Mouse (Mus musculus): Measurements from ENCODE around the gene Specc1l.
"Not testable (repeated sequence)": the region's sequence is repeated elsewhere in the genome, so short reads cannot be mapped to it uniquely, and the experiment has no call there.

The Specc1l gene

GRCm38 (mm10) chr10:75320321-75320720 lies 108.4 kb downstream of the Specc1l start:
- no peak for DNase-seq

- DNase-seq: no peak
These were observed 111.1 kb downstream of the Specc1l start for GRCm38 (mm10) chr10:75322966-75323365.

GRCm38 (mm10) chr10:75323986-75324385 lies 112.1 kb downstream of the Specc1l start:
- DNase-seq: no peak

GRCm38 (mm10) chr10:75324391-75324790 lies 112.5 kb downstream of the Specc1l start:
- no peak for DNase-seq

GRCm38 (mm10) chr10:75325821-75326220 lies 113.9 kb downstream of the Specc1l start:
- no peak for DNase-seq

GRCm38 (mm10) chr10:75326553-75326952 lies 114.7 kb downstream of the Specc1l start:
- DNase-seq: no peak

- no peak for DNase-seq
These were observed 115.2 kb downstream of the Specc1l start for GRCm38 (mm10) chr10:75327081-75327480.

GRCm38 (mm10) chr10:75328201-75328704 lies 116.4 kb downstream of the Specc1l start:
- DNase-seq: no peak

- DNase-seq: no peak
These were observed 120.4 kb downstream of the Specc1l start for GRCm38 (mm10) chr10:75332268-75332667.

- DNase-seq: peak; percentile 23
These were observed 121.4 kb downstream of the Specc1l start for GRCm38 (mm10) chr10:75333176-75333776.

GRCm38 (mm10) chr10:75334175-75334574 lies 122.3 kb downstream of the Specc1l start:
- DNase-seq: no peak

GRCm38 (mm10) chr10:75335075-75335474 lies 123.2 kb downstream of the Specc1l start:
- DNase-seq: no peak

- no peak for DNase-seq
These were observed 125.4 kb downstream of the Specc1l start for GRCm38 (mm10) chr10:75337231-75337630.

- DNase-seq: no peak
These were observed 127.0 kb downstream of the Specc1l start for GRCm38 (mm10) chr10:75338852-75339251.

GRCm38 (mm10) chr10:75339377-75339776 lies 127.5 kb downstream of the Specc1l start:
- DNase-seq: no peak

- DNase-seq: no peak
These were observed 130.1 kb downstream of the Specc1l start for GRCm38 (mm10) chr10:75341936-75342335.

GRCm38 (mm10) chr10:75344563-75344962 lies 132.7 kb downstream of the Specc1l start:
- DNase-seq: not testable (repeated sequence)

- DNase-seq: no peak
These were observed 133.4 kb downstream of the Specc1l start for GRCm38 (mm10) chr10:75345265-75345664.

GRCm38 (mm10) chr10:75350564-75350963 lies 138.7 kb downstream of the Specc1l start:
- DNase-seq: no peak

GRCm38 (mm10) chr10:75352541-75352940 lies 140.7 kb downstream of the Specc1l start:
- no peak for DNase-seq

GRCm38 (mm10) chr10:75353838-75354241 lies 142.0 kb downstream of the Specc1l start:
- DNase-seq: not testable (repeated sequence)

GRCm38 (mm10) chr10:75355341-75355740 lies 143.5 kb downstream of the Specc1l start:
- DNase-seq: no peak
